ENCODE assay signal across 10 mouse cellular contexts in genomic region chr19:32761162-32761561, GRCm38 (mm10). TPM values are rescaled to one million over a fixed set of nuclear protein-coding genes. Genes with fewer than 3 reads are reported as not detected.
DNase-seq lines count a peak whose midpoint lies in the region; ATAC-seq and TF ChIP-seq lines count a peak whose summit lies in the region.
"Had no signal": no experiment of that assay in that cellular context is flagged by ENCODE, and none has a peak within 500 bp of the region (broad histone marks: within the 10 kb centered on the region; RNA-seq: fewer than 3 reads in every experiment).

No protein-coding gene starts in this region.

- no peaks in the 10 kb centered on the region for H3K9me3 ChIP-seq in hindbrain, embryonic 12.5 days (replicated peaks)
- no peaks in the 10 kb centered on the region for H3K9me3 ChIP-seq in hindbrain, embryonic 10.5 days
- H3K9me3 ChIP-seq in MEL (replicated peaks; ENCODE audit: insufficient read depth, low read length): no peaks in the 10 kb centered on the region
- no peaks in the 10 kb centered on the region for H3K9me3 ChIP-seq in forebrain, postnatal 0 days (ENCODE audit: low read length)
- H3K9me3 ChIP-seq in midbrain, embryonic 14.5 days (ENCODE audit: control insufficient read depth, low read length): no peaks in the 10 kb centered on the region

- no peak for TF ChIP-seq EP300 in MEL (IDR thresholded peaks at IDR 0.05; ENCODE audit: low read depth in 1 of 2, low read length in 2 of 2)

- no peak for ATAC-seq in hindbrain, embryonic 12.5 days (ENCODE audit: low FRiP score)
- no peak for ATAC-seq in forebrain, postnatal 0 days
- no peak for ATAC-seq in midbrain, embryonic 14.5 days (ENCODE audit: low FRiP score, low TSS enrichment)

- no peak for DNase-seq in hindbrain, embryonic 10.5 days (ENCODE audit: low spot score)
- no peak for DNase-seq in MEL (ENCODE audit: low read depth, low spot score)
- no peak for DNase-seq in forebrain, postnatal 0 days
- no peak for DNase-seq in midbrain, embryonic 14.5 days
- no peak for DNase-seq in gastrocnemius, adult 8-10 months (ENCODE audit: low spot score in 2 of 2)
- DNase-seq in urinary bladder, postnatal 25 days (ENCODE audit: low spot score): no peak
- DNase-seq in right cerebral cortex, postnatal 25 days: no peak
- DNase-seq: adrenal gland, adult 8-10 months; gastrocnemius, postnatal 10 days had no signal

- WGBS in hindbrain, embryonic 12.5 days: 68% methylated on average over 4 of the region's 4 CpGs
- 67% methylated on average over 4 of the region's 4 CpGs for WGBS in hindbrain, embryonic 10.5 days
- 59% methylated on average over 4 of the region's 4 CpGs for WGBS in forebrain, postnatal 0 days
- WGBS in midbrain, embryonic 14.5 days: 62% methylated on average over 4 of the region's 4 CpGs

- TF ChIP-seq CTCF in MEL (IDR thresholded peaks at IDR 0.05 in 2 of 3, conservative IDR thresholded peaks at IDR 0.05 in 1 of 3; ENCODE audit: control insufficient read depth in 1 of 3, insufficient read depth in 1 of 3, low read depth in 2 of 3, low read length in 3 of 3, poor library complexity in 1 of 3, severe bottlenecking in 1 of 3): no peak
- no peak for TF ChIP-seq CTCF in forebrain, postnatal 0 days (IDR thresholded peaks at IDR 0.05; ENCODE audit: low read depth)

- H3K9ac ChIP-seq in hindbrain, embryonic 12.5 days: no peak overlapping the region
- H3K9ac ChIP-seq in MEL (ENCODE audit: control insufficient read depth, low read depth, low read length, poor library complexity, severe bottlenecking): no peak overlapping the region
- no peak overlapping the region for H3K9ac ChIP-seq in forebrain, postnatal 0 days
- H3K9ac ChIP-seq in midbrain, embryonic 14.5 days (replicated peaks; ENCODE audit: low read length): no peak overlapping the region

- H3K27me3 ChIP-seq in hindbrain, embryonic 12.5 days: no peaks in the 10 kb centered on the region
- no peaks in the 10 kb centered on the region for H3K27me3 ChIP-seq in hindbrain, embryonic 10.5 days (ENCODE audit: insufficient read depth, poor library complexity, severe bottlenecking)
- no peaks in the 10 kb centered on the region for H3K27me3 ChIP-seq in MEL (ENCODE audit: control insufficient read depth in 1 of 2, insufficient read depth in 2 of 2, low read length in 2 of 2)
- H3K27me3 ChIP-seq in forebrain, postnatal 0 days (ENCODE audit: insufficient read depth, low read length): no peaks in the 10 kb centered on the region
- H3K27me3 ChIP-seq in midbrain, embryonic 14.5 days (ENCODE audit: control insufficient read depth, insufficient read depth, low read length): no peaks in the 10 kb centered on the region

- TF ChIP-seq POLR2A in MEL (IDR thresholded peaks at IDR 0.05; ENCODE audit: control insufficient read depth in 1 of 2, insufficient read depth in 1 of 2, low read depth in 1 of 2, low read length in 2 of 2, poor library complexity in 1 of 2): no peak

- no peak overlapping the region for H3K4me3 ChIP-seq in hindbrain, embryonic 12.5 days
- no peak overlapping the region; the same call in 1 of the 2 replicates for H3K4me3 ChIP-seq in hindbrain, embryonic 10.5 days
- peak overlapping the region in 1 of 2 experiments; percentile 43; a peak in 2 of 4 replicates for H3K4me3 ChIP-seq in MEL (ENCODE audit: control insufficient read depth in 1 of 2, insufficient read depth in 1 of 2, low read depth in 2 of 2, low read length in 2 of 2)
- peak overlapping the region; percentile 26 for H3K4me3 ChIP-seq in forebrain, postnatal 0 days (ENCODE audit: low read depth, low read length)
- peak overlapping the region; percentile 99 for H3K4me3 ChIP-seq in midbrain, embryonic 14.5 days (replicated peaks; ENCODE audit: low read depth, low read length)

- no peaks in the 10 kb centered on the region for H3K36me3 ChIP-seq in hindbrain, embryonic 12.5 days
- peaks cover 27% of the 10 kb centered on the region for H3K36me3 ChIP-seq in hindbrain, embryonic 10.5 days
- H3K36me3 ChIP-seq in MEL (ENCODE audit: control insufficient read depth in 1 of 2, insufficient read depth in 2 of 2, low read length in 2 of 2): peaks cover 6 to 33% of the 10 kb centered on the region in 2 experiments
- H3K36me3 ChIP-seq in forebrain, postnatal 0 days (ENCODE audit: insufficient read depth): no peaks in the 10 kb centered on the region
- H3K36me3 ChIP-seq in midbrain, embryonic 14.5 days (ENCODE audit: control insufficient read depth, insufficient read depth, low read length): no peaks in the 10 kb centered on the region

- H3K27ac ChIP-seq in hindbrain, embryonic 12.5 days: no peak overlapping the region
- H3K27ac ChIP-seq in hindbrain, embryonic 10.5 days: no peak overlapping the region
- no peak overlapping the region for H3K27ac ChIP-seq in MEL (ENCODE audit: control insufficient read depth, low read depth, low read length)
- H3K27ac ChIP-seq in forebrain, postnatal 0 days (ENCODE audit: low read depth, low read length): no peak overlapping the region
- no peak overlapping the region for H3K27ac ChIP-seq in midbrain, embryonic 14.5 days (replicated peaks; ENCODE audit: low read depth, low read length)

- H3K4me1 ChIP-seq in hindbrain, embryonic 12.5 days: peaks cover 13% of the 10 kb centered on the region
- H3K4me1 ChIP-seq in hindbrain, embryonic 10.5 days (replicated peaks): peaks cover 17% of the 10 kb centered on the region
- H3K4me1 ChIP-seq in MEL (ENCODE audit: control insufficient read depth in 1 of 2, insufficient read depth in 2 of 2, low read length in 2 of 2): peaks cover 8 to 12% of the 10 kb centered on the region in 2 experiments; a peak in 3 of 4 replicates
- H3K4me1 ChIP-seq in forebrain, postnatal 0 days (ENCODE audit: insufficient read depth): peaks cover 10% of the 10 kb centered on the region
- peaks cover 30% of the 10 kb centered on the region for H3K4me1 ChIP-seq in midbrain, embryonic 14.5 days (ENCODE audit: control insufficient read depth, insufficient read depth, low read length)

- TF ChIP-seq RAD21 in MEL (IDR thresholded peaks at IDR 0.05; ENCODE audit: low read depth, low read length): no peak

- peak overlapping the region; percentile 90 for H3K4me2 ChIP-seq in hindbrain, embryonic 12.5 days (replicated peaks)
- H3K4me2 ChIP-seq in forebrain, postnatal 0 days (ENCODE audit: low read depth): peak overlapping the region; percentile 84
- peak overlapping the region; percentile 96 for H3K4me2 ChIP-seq in midbrain, embryonic 14.5 days (ENCODE audit: low read length)

- H3K79me2 ChIP-seq in MEL (ENCODE audit: control insufficient read depth, insufficient read depth, low read length, poor library complexity): peaks cover 61% of the 10 kb centered on the region

TF ChIP-seq in MEL, 35 proteins besides CTCF, POLR2A, EP300 and RAD21:
- TF ChIP-seq MXI1 (IDR thresholded peaks at IDR 0.05; ENCODE audit: low read depth, low read length) (no peak), TBP (IDR thresholded peaks at IDR 0.05; ENCODE audit: low read depth, low read length) (peak; percentile 48; the same call in 1 of the 2 replicates)

RNA-seq across cellular contexts. Expression of gene Pten, which starts 3.9 kb away (rescaled TPM):
- 14.1 and 15.7 TPM in 2 replicates for polyA plus RNA-seq in hindbrain, embryonic 12.5 days (2016; fragmentation: Nextera tagmentation; extraction: Ambion mirVana)
- 5.1 and 7.7 TPM in 2 replicates for polyA plus RNA-seq in hindbrain, embryonic 10.5 days (2016; fragmentation: Nextera tagmentation; extraction: Ambion mirVana)
- total RNA-seq in MEL (2012; rRNA removed): 35.3 and 35.8 TPM in 2 replicates
- 100 to 1,000 TPM in 1 of 2 experiments, 10 to 100 TPM in 1; 22.7 to 104 TPM for polyA plus RNA-seq in MEL (2012; ENCODE audit: insufficient read depth in 1 of 2, insufficient read length in 2 of 2, low read depth in 1 of 2, low replicate concordance in 2 of 2, missing spikeins in 1 of 2)
- 105 and 122 TPM in 2 replicates for total RNA-seq in forebrain, postnatal 0 days (2014; rRNA removed)
- 10.0 and 12.3 TPM in 2 replicates for polyA plus RNA-seq in forebrain, postnatal 0 days (2015; fragmentation: Nextera tagmentation; extraction: Ambion mirVana)
- 22.6 and 29.8 TPM in 2 replicates for polyA plus RNA-seq in midbrain, embryonic 14.5 days (2014; fragmentation: Nextera tagmentation; extraction: Ambion mirVana)
- total RNA-seq in gastrocnemius, adult 8-10 months (2022): 10 to 100 TPM; 28.0 to 39.8 (median 32.4) TPM

RNA-seq across cellular contexts. Expression of gene Atad1, which starts 21.6 kb away (rescaled TPM):
- polyA plus RNA-seq in hindbrain, embryonic 12.5 days (2016; fragmentation: Nextera tagmentation; extraction: Ambion mirVana): 98.6 and 102 TPM in 2 replicates
- 72.7 and 77.5 TPM in 2 replicates for polyA plus RNA-seq in hindbrain, embryonic 10.5 days (2016; fragmentation: Nextera tagmentation; extraction: Ambion mirVana)
- total RNA-seq in MEL (2012; rRNA removed): 45.6 and 48.4 TPM in 2 replicates
- polyA plus RNA-seq in MEL (2012; ENCODE audit: insufficient read depth in 1 of 2, insufficient read length in 2 of 2, low read depth in 1 of 2, low replicate concordance in 2 of 2, missing spikeins in 1 of 2): 10 to 100 TPM in 1 of 2 experiments, not detected in 1; 35.8 TPM
- total RNA-seq in forebrain, postnatal 0 days (2014; rRNA removed): 135 and 173 TPM in 2 replicates
- polyA plus RNA-seq in forebrain, postnatal 0 days (2015; fragmentation: Nextera tagmentation; extraction: Ambion mirVana): 119 and 121 TPM in 2 replicates
- 126 and 143 TPM in 2 replicates for polyA plus RNA-seq in midbrain, embryonic 14.5 days (2014; fragmentation: Nextera tagmentation; extraction: Ambion mirVana)
- 10 to 100 TPM; 58.0 to 72.1 (median 60.8) TPM for total RNA-seq in gastrocnemius, adult 8-10 months (2022)

Comparison
In these comparisons a context has a peak if more than half of its experiments do, and no peak if none do; other contexts are left out.
1. H3K4me3 ChIP-seq: peak in forebrain, postnatal 0 days (single experiment) and midbrain, embryonic 14.5 days (single experiment); none in hindbrain, embryonic 12.5 days (single experiment) and hindbrain, embryonic 10.5 days (single experiment).
2. Peak in every context shown above with its lines, with median percentiles within 50 percentile points of each other: H3K4me2 ChIP-seq.